Mouse (Mus musculus): ENCODE results near the gene Arid1b.

Arid1b gene

GRCm38 (mm10) chr17:5218955-5219557 is 224.9 kb downstream of the Arid1b start:
- no peak for DNase-seq

GRCm38 (mm10) chr17:5221041-5221440 is 226.9 kb downstream of the Arid1b start:
- DNase-seq = no peak

- no peak for DNase-seq
Observed at GRCm38 (mm10) chr17:5221558-5221957, 227.4 kb downstream of the Arid1b start.

- no peak for DNase-seq
Observed at GRCm38 (mm10) chr17:5222827-5223226, 228.7 kb downstream of the Arid1b start.

GRCm38 (mm10) chr17:5224932-5225331 is 230.8 kb downstream of the Arid1b start:
- DNase-seq = no peak

- no peak for DNase-seq
Observed at GRCm38 (mm10) chr17:5227136-5227535, 233.0 kb downstream of the Arid1b start.

- no peak for DNase-seq
Observed at GRCm38 (mm10) chr17:5227950-5228615, 234.0 kb downstream of the Arid1b start.

GRCm38 (mm10) chr17:5228616-5229250 is 234.6 kb downstream of the Arid1b start:
- no peak for DNase-seq

- no peak for DNase-seq
Observed at GRCm38 (mm10) chr17:5230063-5230462, 235.9 kb downstream of the Arid1b start.

GRCm38 (mm10) chr17:5232180-5232579 is 238.0 kb downstream of the Arid1b start:
- no peak for DNase-seq

GRCm38 (mm10) chr17:5233991-5234390 is 239.9 kb downstream of the Arid1b start:
- DNase-seq = no peak

- DNase-seq = no peak
Observed at GRCm38 (mm10) chr17:5235057-5235456, 240.9 kb downstream of the Arid1b start.

- no peak for DNase-seq
Observed at GRCm38 (mm10) chr17:5237765-5238164, 243.6 kb downstream of the Arid1b start.

GRCm38 (mm10) chr17:5238387-5239245 is 244.5 kb downstream of the Arid1b start:
- peak; percentile 95 for DNase-seq

- DNase-seq = no peak
Observed at GRCm38 (mm10) chr17:5244526-5244925, 250.4 kb downstream of the Arid1b start.

- DNase-seq = peak; percentile 96
Observed at GRCm38 (mm10) chr17:5246688-5247087, 252.6 kb downstream of the Arid1b start.

- no peak for DNase-seq
Observed at GRCm38 (mm10) chr17:5247247-5247646, 253.1 kb downstream of the Arid1b start.

- DNase-seq = peak; percentile 91
Observed at GRCm38 (mm10) chr17:5247737-5248136, 253.6 kb downstream of the Arid1b start.

- DNase-seq = peak; percentile 96
Observed at GRCm38 (mm10) chr17:5248957-5249656, 255.0 kb downstream of the Arid1b start.

- no peak for DNase-seq
Observed at GRCm38 (mm10) chr17:5249681-5250180, 255.6 kb downstream of the Arid1b start.

GRCm38 (mm10) chr17:5252436-5252835 is 258.3 kb downstream of the Arid1b start:
- no peak for DNase-seq

All from heart, adult 11 months (tissue).